Mouse (Mus musculus): ENCODE results near the gene Eno1.

DNA sequence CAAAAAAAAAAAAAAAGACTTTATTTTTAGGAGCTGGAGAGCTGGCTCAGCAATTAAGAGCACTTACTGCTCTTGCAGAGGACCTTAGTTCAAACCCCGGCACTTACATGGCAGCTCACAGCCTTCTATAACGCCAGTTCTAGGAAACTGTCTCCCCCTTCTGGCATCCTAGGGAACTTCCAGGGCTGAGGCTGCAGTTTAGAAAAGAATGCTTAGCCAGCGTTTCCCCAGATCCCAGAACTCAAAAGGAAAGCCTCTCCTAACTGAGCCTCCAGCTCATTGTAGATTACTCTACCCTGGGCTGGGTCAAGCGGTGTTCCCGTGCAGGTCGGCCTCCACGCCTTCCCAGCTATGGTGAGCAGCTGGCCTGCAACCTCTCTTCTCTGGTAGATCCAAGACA is 28.4 kb downstream of the Eno1 start:
- TF ChIP-seq POLR2A (IDR thresholded peaks at IDR 0.05; ENCODE audit: control insufficient read depth in 1 of 2, insufficient read depth in 1 of 2, low read depth in 1 of 2, low read length in 2 of 2, poor library complexity in 1 of 2) (no peak), MAFK (IDR thresholded peaks at IDR 0.05; ENCODE audit: borderline replicate concordance, low read depth, low read length) (0 out of 2 replicates have a peak, but pooled peaks have one; percentile 27), CTCF (IDR thresholded peaks at IDR 0.05 in 2 of 3, conservative IDR thresholded peaks at IDR 0.05 in 1 of 3; ENCODE audit: control insufficient read depth in 1 of 3, insufficient read depth in 1 of 3, low read depth in 2 of 3, low read length in 3 of 3, poor library complexity in 1 of 3, severe bottlenecking in 1 of 3) (peak; percentile 38 to 66 (median 58)), POLR2AphosphoS2 (IDR thresholded peaks at IDR 0.05; ENCODE audit: low read length) (no peak), ZC3H11A (IDR thresholded peaks at IDR 0.05; ENCODE audit: low read depth, low read length) (0 out of 2 replicates have a peak, but pooled peaks have one; percentile 18)

Measured in MEL (cell line).